Mouse (Mus musculus) liver, embryonic 11.5 days (tissue): ENCODE data around the gene Ubr7. TPM values are rescaled to one million over a fixed set of nuclear protein-coding genes. Genes with fewer than 3 reads are reported as not detected.

Experiments
- ATAC-seq: fragments of 200-750 bp; cut with Nextera tagmentation; replicated peaks from 2 replicates; pipeline ENCODE4 v1.8.0; 2017; ENCODE audit warnings: moderate number of reproducible peaks, mild to moderate bottlenecking, moderate TSS enrichment, moderate library complexity; ENCODE audit not compliant: low FRiP score
- DNase-seq: peaks from one replicate; pipeline ENCODE4 v3.0.0-alpha.2; 2017; ENCODE audit warnings: low spot score
- H3K27ac ChIP-seq: fragments of 300-500 bp; sonication (generic); 2 replicates; pipeline ENCODE4 v1.5.1; 2014; ENCODE audit warnings: mild to moderate bottlenecking, low read depth, low read length, control low read depth
- H3K27me3 ChIP-seq: fragments of 300-500 bp; sonication (generic); replicated peaks from 2 replicates; pipeline ENCODE4 v1.6.1; 2014; ENCODE audit warnings: low read length, mixed read lengths; ENCODE audit not compliant: control insufficient read depth, insufficient read depth
- H3K36me3 ChIP-seq: fragments of 300-500 bp; sonication (generic); 2 replicates; pipeline ENCODE4 v1.6.1; 2014; ENCODE audit warnings: mild to moderate bottlenecking, low read length, moderate library complexity, mixed read lengths; ENCODE audit not compliant: control insufficient read depth, insufficient read depth
- H3K4me1 ChIP-seq: fragments of 300-500 bp; sonication (generic); replicated peaks from 2 replicates; pipeline ENCODE4 v1.6.1; 2014; ENCODE audit warnings: low read length, mixed read lengths; ENCODE audit not compliant: control insufficient read depth, insufficient read depth
- H3K4me2 ChIP-seq: fragments of 300-500 bp; sonication (generic); 2 replicates; pipeline ENCODE4 v1.6.1; 2014; ENCODE audit warnings: mild to moderate bottlenecking, control low read depth, moderate library complexity
- H3K4me3 ChIP-seq: fragments of 300-500 bp; sonication (generic); 2 replicates; pipeline ENCODE4 v1.5.1; 2014; ENCODE audit warnings: low read depth, low read length, control low read depth
- H3K9ac ChIP-seq: fragments of 300-500 bp; sonication (generic); 2 replicates; pipeline ENCODE4 v1.6.1; 2014; ENCODE audit warnings: low read depth, low read length, control low read depth
- H3K9me3 ChIP-seq: fragments of 300-500 bp; sonication (generic); 2 replicates; pipeline ENCODE4 v1.6.1; 2016; ENCODE audit warnings: low read length, inconsistent platforms, mixed read lengths; ENCODE audit not compliant: control insufficient read depth
- WGBS: fragments of 180-500 bp; shearing (Covaris S2); extraction: QIAGEN DNeasy Blood & Tissue Kit; methylation state at CpG from one replicate; pipeline ENCODE4 v1.1.7; 2014; 5-methylcytosine and 5-hydroxymethylcytosine counted together
- polyA plus RNA-seq: library from polyadenylated mRNA; unstranded; fragments of >200 nt; fragmentation: Nextera tagmentation; extraction: Ambion mirVana; gene quantifications from 2 replicates; pipeline ENCODE4 v1.2.1, GENCODE M21; 2014

Gene Ubr7
- polyA plus RNA-seq, 1 experiment from 2014 or later = 53.3 TPM

GRCm38 (mm10) chr12:102722451-102722850 lies 35.3 kb upstream of the Ubr7 start:
- WGBS = 74% methylated on average over 11 of the region's 11 CpGs
- Histone ChIP-seq H3K27me3 (no peaks in the 10 kb centered on the region), H3K4me2 (no peak overlapping the region), H3K27ac (no peak overlapping the region), H3K9ac (no peak overlapping the region), H3K4me1 (no peaks in the 10 kb centered on the region), H3K4me3 (no peak overlapping the region), H3K36me3 (no peaks in the 10 kb centered on the region), H3K9me3 (no peaks in the 10 kb centered on the region)
- DNase-seq = no peak
- no peak for ATAC-seq

DNA sequence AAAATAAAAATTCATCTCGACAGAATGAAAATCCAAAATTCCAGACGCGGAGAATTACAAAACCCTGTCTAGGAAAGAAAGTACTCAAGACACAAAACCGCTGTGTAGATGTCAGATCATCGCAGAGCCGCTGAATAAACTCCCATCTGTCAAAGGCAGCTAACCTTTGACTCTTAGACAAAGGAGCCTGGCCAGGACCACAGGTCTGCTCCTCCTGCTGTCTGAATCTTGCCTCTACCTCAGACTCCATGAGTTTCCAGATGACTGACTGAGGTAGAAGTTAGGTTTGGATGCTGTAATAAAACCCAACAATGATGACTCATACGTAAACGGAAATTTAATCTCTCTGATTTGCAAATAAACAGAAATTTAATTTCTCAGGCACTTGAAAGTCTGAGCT lies 34.8 kb upstream of the Ubr7 start:
- H3K4me1 ChIP-seq = no peaks in the 10 kb centered on the region
- DNase-seq = no peak
- no peak overlapping the region for H3K4me3 ChIP-seq
- no peaks in the 10 kb centered on the region for H3K9me3 ChIP-seq
- no peaks in the 10 kb centered on the region for H3K27me3 ChIP-seq
- no peak overlapping the region for H3K4me2 ChIP-seq
- no peak overlapping the region for H3K27ac ChIP-seq
- no peak for ATAC-seq
- WGBS = 80% methylated on average over 8 of the region's 8 CpGs
- H3K36me3 ChIP-seq = no peaks in the 10 kb centered on the region
- H3K9ac ChIP-seq = no peak overlapping the region

GRCm38 (mm10) chr12:102723861-102724260 lies 33.9 kb upstream of the Ubr7 start:
- H3K4me2 ChIP-seq = no peak overlapping the region
- ATAC-seq (no peak), DNase-seq (no peak)
- no peaks in the 10 kb centered on the region for H3K36me3 ChIP-seq
- H3K27me3 ChIP-seq = no peaks in the 10 kb centered on the region
- H3K27ac ChIP-seq = no peak overlapping the region
- no peak overlapping the region for H3K9ac ChIP-seq
- H3K4me1 ChIP-seq = no peaks in the 10 kb centered on the region
- H3K4me3 ChIP-seq = no peak overlapping the region
- WGBS = 67% methylated on average over 6 of the region's 6 CpGs
- no peaks in the 10 kb centered on the region for H3K9me3 ChIP-seq

- H3K9ac ChIP-seq = no peak overlapping the region
- H3K4me3 ChIP-seq = no peak overlapping the region
- H3K4me1 ChIP-seq = peaks cover 3% of the 10 kb centered on the region; the same call in 1 of the 2 replicates
- no peak overlapping the region for H3K27ac ChIP-seq
- no peaks in the 10 kb centered on the region for H3K36me3 ChIP-seq
- H3K27me3 ChIP-seq = no peaks in the 10 kb centered on the region
- H3K9me3 ChIP-seq = no peaks in the 10 kb centered on the region
- WGBS = 88% methylated on average over 6 of the region's 6 CpGs
- H3K4me2 ChIP-seq = no peak overlapping the region
- ATAC-seq (no peak), DNase-seq (no peak)
Measured at GRCm38 (mm10) chr12:102725146-102725545, 32.6 kb upstream of the Ubr7 start.

DNA sequence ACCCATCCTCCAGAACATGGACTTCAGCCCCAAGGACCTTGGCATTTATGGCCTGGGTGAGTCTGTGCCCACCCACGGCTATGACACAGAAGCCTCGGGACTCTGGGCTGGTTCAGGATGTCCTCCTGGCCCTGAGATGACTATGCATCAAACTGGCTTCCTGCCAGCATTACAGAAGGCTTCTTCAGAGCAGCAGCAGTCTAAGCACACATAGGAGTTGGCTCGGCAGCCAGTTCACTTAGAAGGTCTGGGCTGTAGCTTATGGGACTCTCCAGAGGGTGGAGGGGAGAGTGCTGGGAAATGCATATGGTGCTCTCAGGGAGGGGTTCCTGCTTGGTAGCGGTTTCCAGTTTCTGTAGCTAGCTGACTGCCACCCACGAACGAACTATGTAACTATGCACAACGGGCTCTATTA lies 32.0 kb upstream of the Ubr7 start:
- Histone ChIP-seq H3K36me3 (no peaks in the 10 kb centered on the region), H3K27me3 (no peaks in the 10 kb centered on the region), H3K4me1 (peaks cover 8% of the 10 kb centered on the region), H3K4me3 (no peak overlapping the region), H3K9ac (no peak overlapping the region), H3K4me2 (no peak overlapping the region), H3K9me3 (no peaks in the 10 kb centered on the region), H3K27ac (no peak overlapping the region)
- DNase-seq (no peak), ATAC-seq (no peak)
- WGBS = 60% methylated on average over 7 of the region's 7 CpGs

GRCm38 (mm10) chr12:102729855-102730797 lies 27.6 kb upstream of the Ubr7 start:
- peak; percentile 78 for DNase-seq
- H3K9me3 ChIP-seq = no peaks in the 10 kb centered on the region
- WGBS = 37% methylated on average over 26 of the region's 26 CpGs
- H3K9ac ChIP-seq = 0 out of 2 replicates have a peak overlapping the region, but pooled peaks have one; percentile 14
- peak; percentile 92 for ATAC-seq
- no peaks in the 10 kb centered on the region for H3K36me3 ChIP-seq
- peaks cover 15% of the 10 kb centered on the region for H3K4me1 ChIP-seq
- H3K27me3 ChIP-seq = no peaks in the 10 kb centered on the region
- peak overlapping the region; percentile 58 for H3K4me2 ChIP-seq
- peak overlapping the region; percentile 38; the same call in 1 of the 2 replicates for H3K27ac ChIP-seq
- H3K4me3 ChIP-seq = peak overlapping the region; percentile 20

DNA sequence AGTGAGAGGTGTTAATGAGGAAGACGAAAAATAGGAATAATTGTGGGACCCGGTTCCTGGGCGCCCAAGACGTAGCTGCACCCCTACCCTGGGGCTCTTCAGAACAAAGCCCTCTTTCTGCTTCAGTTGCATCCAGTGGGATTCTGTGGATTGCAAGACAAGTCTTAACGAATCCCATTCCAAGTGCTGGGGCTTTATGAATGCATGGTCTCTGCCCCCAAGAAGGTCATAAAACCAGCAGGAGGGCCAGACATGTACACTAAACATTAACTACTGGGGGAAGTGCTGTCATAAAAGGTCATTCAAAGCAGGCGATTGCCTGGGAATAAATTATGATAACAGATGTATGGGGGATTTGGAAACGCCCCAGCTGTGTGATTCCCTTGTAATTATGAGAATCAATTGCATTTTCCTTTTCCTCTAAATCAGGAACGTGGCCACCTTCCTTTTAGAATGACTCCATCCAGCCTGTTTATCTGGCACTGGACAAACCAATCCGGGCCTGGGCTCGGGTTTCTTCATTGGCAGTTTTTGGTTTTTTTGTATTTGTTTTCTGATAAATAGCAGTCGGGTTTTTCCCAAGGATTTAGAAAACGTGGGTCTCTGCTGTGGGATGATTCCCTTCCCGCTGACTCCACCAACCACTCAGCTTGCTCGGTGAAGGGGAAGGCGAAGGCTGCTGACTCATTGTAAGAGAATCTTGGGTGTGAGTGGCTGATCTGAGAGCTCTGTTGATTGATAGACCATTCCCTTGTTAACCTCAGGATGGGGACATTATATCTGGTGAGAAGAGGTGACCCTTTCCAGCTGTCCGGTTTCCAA lies 26.8 kb upstream of the Ubr7 start:
- WGBS = 49% methylated on average over 16 of the region's 16 CpGs
- Histone ChIP-seq H3K27ac (peak overlapping the region; percentile 38; the same call in 1 of the 2 replicates), H3K36me3 (no peaks in the 10 kb centered on the region), H3K4me2 (peak overlapping the region; percentile 58), H3K4me1 (peaks cover 15% of the 10 kb centered on the region), H3K4me3 (no peak overlapping the region), H3K9ac (0 out of 2 replicates have a peak overlapping the region, but pooled peaks have one; percentile 14), H3K27me3 (no peaks in the 10 kb centered on the region), H3K9me3 (no peaks in the 10 kb centered on the region)
- DNase-seq = no peak
- ATAC-seq = peak; percentile 6; the same call in 1 of the 2 replicates

DNA sequence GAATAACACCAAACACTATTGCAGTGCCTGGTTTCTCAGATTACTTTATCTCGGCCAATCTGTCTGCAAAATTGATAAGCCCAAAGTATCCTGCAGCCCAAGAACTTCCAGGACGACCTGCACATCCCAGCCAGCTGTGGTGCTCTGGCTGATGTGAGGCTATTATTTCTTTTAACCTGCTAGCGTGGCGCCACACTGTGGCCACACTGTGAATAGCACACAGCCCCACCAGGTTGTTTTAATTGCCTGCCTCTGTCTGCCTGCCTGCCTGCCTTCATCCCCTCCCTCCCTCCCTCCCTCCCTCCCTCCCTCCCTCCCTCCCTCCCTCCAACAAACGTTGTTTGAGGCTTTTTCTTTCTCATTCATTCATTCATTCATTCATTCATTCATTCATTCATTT lies 24.4 kb upstream of the Ubr7 start:
- H3K9ac ChIP-seq = no peak overlapping the region
- H3K4me3 ChIP-seq = no peak overlapping the region
- H3K27ac ChIP-seq = no peak overlapping the region
- H3K9me3 ChIP-seq = no peaks in the 10 kb centered on the region
- peaks cover 15% of the 10 kb centered on the region for H3K4me1 ChIP-seq
- H3K4me2 ChIP-seq = no peak overlapping the region
- 5% methylated on average over 4 of the region's 5 CpGs for WGBS
- no peaks in the 10 kb centered on the region for H3K27me3 ChIP-seq
- H3K36me3 ChIP-seq = no peaks in the 10 kb centered on the region
- ATAC-seq = no peak; the same call in 1 of the 2 replicates
- DNase-seq = no peak
